Mouse (Mus musculus) cerebellum, postnatal 10 days (tissue): Measurements from ENCODE around the gene Atox1.

Experiments used
- DNase-seq, 2 experiments: peaks; one replicate each; pipeline ENCODE4 v3.0.0; 2021; ENCODE audit warnings: mixed read lengths in 2 of 2

The Atox1 gene

GRCm38 (mm10) chr11:55412680-55413415 lies 48.2 kb downstream of the Atox1 start:
- no peak for DNase-seq

GRCm38 (mm10) chr11:55412034-55412433 lies 49.0 kb downstream of the Atox1 start:
- peak in 1 of 2 experiments; percentile 29 for DNase-seq

- no peak for DNase-seq
These were observed 50.5 kb downstream of the Atox1 start for GRCm38 (mm10) chr11:55410502-55410901.

- DNase-seq = no peak
These were observed 51.0 kb downstream of the Atox1 start for GRCm38 (mm10) chr11:55410005-55410404.

GRCm38 (mm10) chr11:55407133-55407532 lies 53.9 kb downstream of the Atox1 start:
- no peak for DNase-seq

- no peak for DNase-seq
These were observed 55.2 kb downstream of the Atox1 start for GRCm38 (mm10) chr11:55405601-55406469.

- no peak for DNase-seq
These were observed 56.2 kb downstream of the Atox1 start for GRCm38 (mm10) chr11:55404659-55405457.

- no peak for DNase-seq
These were observed 60.2 kb downstream of the Atox1 start for GRCm38 (mm10) chr11:55400863-55401262.

- no peak for DNase-seq
These were observed 62.7 kb downstream of the Atox1 start for GRCm38 (mm10) chr11:55398371-55398770.

- DNase-seq = peak; percentile 44 to 64
These were observed 63.6 kb downstream of the Atox1 start for GRCm38 (mm10) chr11:55397441-55397840.

- no peak for DNase-seq
These were observed 64.0 kb downstream of the Atox1 start for GRCm38 (mm10) chr11:55397036-55397435.
